ENCODE assay signal across 25 mouse cellular contexts in the genomic region with DNA sequence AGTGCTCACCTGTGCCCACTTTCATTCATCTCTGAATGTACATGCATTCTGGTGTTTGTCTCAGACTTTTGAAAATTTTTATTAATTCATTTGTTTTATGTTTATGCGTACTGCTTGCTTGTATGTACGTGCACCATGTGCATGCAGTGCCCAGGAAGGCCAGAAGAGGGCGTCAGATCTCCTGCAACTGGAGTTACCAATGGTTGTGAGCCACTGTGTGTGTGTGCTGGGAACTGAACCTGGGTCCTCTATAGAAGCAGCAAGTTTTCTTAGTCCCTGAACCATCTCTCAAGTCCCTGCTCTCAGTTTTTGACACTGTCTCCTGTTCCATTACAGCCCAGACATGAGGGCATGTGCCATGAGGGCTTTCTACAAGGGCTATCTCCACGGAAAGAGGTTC.
A peak's percentile ranks its signal among the peaks of the same experiment; 100 is the strongest.
DNase-seq lines count a peak whose midpoint lies in the region; ATAC-seq and TF ChIP-seq lines count a peak whose summit lies in the region.
"Had no signal": no experiment of that assay in that cellular context is flagged by ENCODE, and none has a peak within 500 bp of the region (broad histone marks: within the 10 kb centered on the region; RNA-seq: fewer than 3 reads in every experiment).

No protein-coding gene starts in this region.

- H3K4me2 ChIP-seq in hindbrain, embryonic 13.5 days = no peak overlapping the region
- H3K4me2 ChIP-seq: embryonic facial prominence, embryonic 15.5 days; liver, embryonic 13.5 days; stomach, embryonic 15.5 days had no signal

- 0 out of 2 replicates have a peak overlapping the region, but pooled peaks have one; percentile 12 for H3K27ac ChIP-seq in hindbrain, embryonic 10.5 days
- no peak overlapping the region for H3K27ac ChIP-seq in hindbrain, embryonic 13.5 days
- no peak overlapping the region for H3K27ac ChIP-seq in testis, adult 2 months (ENCODE audit: control insufficient read depth, insufficient read depth, low read depth, low read length)
- H3K27ac ChIP-seq: embryonic facial prominence, embryonic 15.5 days; left cerebral cortex, adult 2 months; liver, embryonic 13.5 days; stomach, embryonic 15.5 days had no signal

- H3K4me1 ChIP-seq in hindbrain, embryonic 10.5 days (replicated peaks) = peaks cover 44% of the 10 kb centered on the region
- H3K4me1 ChIP-seq in hindbrain, embryonic 13.5 days (replicated peaks) = peaks cover 34% of the 10 kb centered on the region
- H3K4me1 ChIP-seq in lung, adult 2 months (ENCODE audit: control insufficient read depth, insufficient read depth, low read length) = no peaks in the 10 kb centered on the region; the same call in 1 of the 2 replicates
- no peaks in the 10 kb centered on the region; the same call in 1 of the 2 replicates for H3K4me1 ChIP-seq in testis, adult 2 months (ENCODE audit: control insufficient read depth, insufficient read depth, low read length)
- H3K4me1 ChIP-seq: liver, embryonic 13.5 days; megakaryocyte, embryonic 14.5 days; stomach, embryonic 15.5 days had no signal

- ATAC-seq in hindbrain, embryonic 13.5 days (ENCODE audit: low FRiP score) = no peak
- no peak for ATAC-seq in granulocyte monocyte progenitor cell, adult 5-6 weeks (replicated peaks; ENCODE audit: poor library complexity, severe bottlenecking)
- ATAC-seq: activated CD4-positive, CD25-positive, alpha-beta regulatory T cell, adult 4 months; Patski had no signal

- TF ChIP-seq POLR2A in lung, adult 2 months (IDR thresholded peaks at IDR 0.05; ENCODE audit: borderline replicate concordance, extremely low read depth, low read depth, low read length) = no peak
- TF ChIP-seq POLR2A in testis, adult 2 months (IDR thresholded peaks at IDR 0.05; ENCODE audit: control insufficient read depth, low read depth, low read length) = no peak

- 93% methylated on average over 4 of the region's 4 CpGs for WGBS in hindbrain, embryonic 10.5 days
- WGBS in hindbrain, embryonic 13.5 days = 98% methylated on average over 4 of the region's 4 CpGs
- 96% methylated on average over 4 of the region's 4 CpGs for WGBS in lung, adult 2 months

- no peak for DNase-seq in hindbrain, embryonic 10.5 days (ENCODE audit: low spot score)
- DNase-seq in lung, adult 2 months = no peak
- no peak for DNase-seq in lung, postnatal 4 days
- no peak for DNase-seq in testis, postnatal 10 days (ENCODE audit: low spot score)
- DNase-seq in testis, postnatal 14 days (ENCODE audit: low spot score) = peak; percentile 33
- DNase-seq: adrenal gland, postnatal 10 days; cerebellum, adult 11-12 months; cerebellum, postnatal 36 days; gastrocnemius, postnatal 10 days; kidney, adult 8-10 months; kidney, postnatal 14 days; left cerebral cortex, postnatal 4 days; liver, embryonic 13.5 days; thymus, postnatal 14 days had no signal

- peaks cover 19% of the 10 kb centered on the region; the same call in 1 of the 2 replicates for H3K27me3 ChIP-seq in hindbrain, embryonic 10.5 days (ENCODE audit: insufficient read depth, poor library complexity, severe bottlenecking)
- peaks cover 11% of the 10 kb centered on the region; the same call in 1 of the 2 replicates for H3K27me3 ChIP-seq in hindbrain, embryonic 13.5 days
- no peaks in the 10 kb centered on the region for H3K27me3 ChIP-seq in testis, adult 2 months (ENCODE audit: control insufficient read depth, insufficient read depth, low read length)
- H3K27me3 ChIP-seq: CH12.LX; embryonic facial prominence, embryonic 15.5 days; Patski; stomach, embryonic 15.5 days had no signal

- TF ChIP-seq CTCF in lung, adult 2 months (IDR thresholded peaks at IDR 0.05; ENCODE audit: insufficient read depth, low read length) = peak; percentile 18; the same call in 1 of the 2 replicates
- TF ChIP-seq CTCF in testis, adult 2 months (IDR thresholded peaks at IDR 0.05; ENCODE audit: control insufficient read depth, insufficient read depth, insufficient replicate concordance, low read depth, low read length) = peak; percentile 64; the same call in 1 of the 2 replicates

- H3K36me3 ChIP-seq in hindbrain, embryonic 10.5 days = no peaks in the 10 kb centered on the region
- no peaks in the 10 kb centered on the region for H3K36me3 ChIP-seq in hindbrain, embryonic 13.5 days
- no peaks in the 10 kb centered on the region for H3K36me3 ChIP-seq in testis, adult 2 months (ENCODE audit: control insufficient read depth, insufficient read depth, low read length)
- H3K36me3 ChIP-seq: embryonic facial prominence, embryonic 15.5 days; forebrain, embryonic 10.5 days; liver, embryonic 13.5 days; stomach, embryonic 15.5 days had no signal

- no peak overlapping the region for H3K9ac ChIP-seq in hindbrain, embryonic 13.5 days
- H3K9ac ChIP-seq: embryonic facial prominence, embryonic 15.5 days; liver, embryonic 13.5 days; stomach, embryonic 15.5 days had no signal

- H3K9me3 ChIP-seq in hindbrain, embryonic 10.5 days = peaks cover 4% of the 10 kb centered on the region; the same call in 1 of the 2 replicates
- H3K9me3 ChIP-seq in hindbrain, embryonic 13.5 days = no peaks in the 10 kb centered on the region
- H3K9me3 ChIP-seq: embryonic facial prominence, embryonic 15.5 days; liver, embryonic 13.5 days; stomach, embryonic 15.5 days had no signal

- H3K4me3 ChIP-seq in hindbrain, embryonic 10.5 days = no peak overlapping the region
- no peak overlapping the region for H3K4me3 ChIP-seq in hindbrain, embryonic 13.5 days
- H3K4me3 ChIP-seq in lung, adult 2 months (replicated peaks; ENCODE audit: extremely low read depth, low read depth, low read length) = no peak overlapping the region
- H3K4me3 ChIP-seq in testis, adult 2 months (ENCODE audit: control insufficient read depth, low read depth, low read length) = no peak overlapping the region
- H3K4me3 ChIP-seq: embryonic facial prominence, embryonic 15.5 days; forebrain, embryonic 10.5 days; left cerebral cortex, adult 2 months; liver, embryonic 13.5 days; stomach, embryonic 15.5 days had no signal
